Mouse (Mus musculus) heart, adult 2 months (tissue): ENCODE measurements at regions not wholly inside any gene's neighbourhood (a gene's known extent, or its start where the extent isn't known, plus 50 kb on each side); places are given as distances from the start of the nearest gene placed in this dataset.

Experiments used
- CTCF ChIP-seq: fragments of 200-600 bp; IDR thresholded peaks from 2 replicates; pipeline ENCODE4 v1.8.1; 2022; ENCODE audit warnings: antibody characterized with exemption, mild to moderate bottlenecking, moderate library complexity
- EP300 ChIP-seq: fragments of 200-500 bp; IDR thresholded peaks from 2 replicates; pipeline ENCODE4 v1.6.1; 2011; ENCODE audit warnings: low read depth, low read length, control low read depth; ENCODE audit not compliant: insufficient read depth
- POLR2A ChIP-seq: fragments of 200-500 bp; IDR thresholded peaks from 2 replicates; pipeline ENCODE4 v1.6.1; 2011; ENCODE audit warnings: mild to moderate bottlenecking, low read depth, low read length, control low read depth; ENCODE audit not compliant: insufficient read depth

GRCm38 (mm10) chr9:115602772-115603171 is 292.6 kb upstream of the Stt3b start:
- TF ChIP-seq CTCF: no peak
- TF ChIP-seq EP300: no peak
- TF ChIP-seq POLR2A: no peak
